Mouse (Mus musculus) kidney, postnatal 10 days (tissue): ENCODE data around the gene Slc12a6.

ENCODE experiments used
- DNase-seq: peaks from one replicate; pipeline ENCODE4 v3.0.0; 2021; ENCODE audit warnings: mixed read lengths

Gene Slc12a6

GRCm38 (mm10) chr2:112265448-112266241 is at the start of gene Slc12a6:
Gene Slc12a6 (plus strand): TSS chr2:112265825.
- peak; percentile 96 for DNase-seq

DNA sequence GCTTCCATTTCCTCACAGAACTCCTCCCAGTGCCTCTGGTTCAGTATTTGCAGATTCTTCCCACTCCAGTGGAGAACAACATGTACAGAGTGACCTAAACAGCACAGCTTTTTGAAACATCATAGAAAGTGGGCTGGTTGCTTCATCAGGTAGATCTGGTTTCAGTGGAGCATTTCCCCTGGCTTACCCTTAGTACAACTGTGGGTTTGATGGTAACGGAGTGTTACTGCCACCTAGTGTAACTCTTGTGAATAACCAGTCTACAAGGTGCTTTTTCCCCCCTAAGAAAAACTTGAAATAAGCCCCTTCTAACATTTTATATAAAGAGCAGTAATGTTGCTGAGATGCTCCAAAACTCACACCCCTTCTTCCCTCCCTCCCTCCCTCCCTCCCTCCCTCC is 49.6 kb upstream of the Slc12a6 start:
- DNase-seq, result peak; percentile 9

DNA sequence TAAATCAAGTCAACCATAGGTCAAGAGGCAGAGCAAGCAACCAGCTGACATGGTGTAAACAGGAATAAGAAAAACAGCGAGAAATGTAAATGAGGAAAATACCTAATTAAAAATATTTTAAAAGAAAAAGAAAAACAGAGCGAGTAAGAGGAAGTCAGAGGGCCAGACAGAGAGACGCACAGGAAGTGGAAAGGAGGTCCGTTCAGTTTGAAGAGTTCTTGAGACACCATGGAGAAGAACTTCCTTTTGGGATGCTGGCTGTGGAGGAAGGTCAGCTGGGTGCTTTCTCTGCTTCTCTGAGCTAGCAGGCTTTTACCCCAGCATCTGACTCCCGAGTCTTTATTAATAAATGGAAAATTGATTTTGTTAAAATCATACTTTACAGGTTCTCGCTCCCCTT is 48.0 kb upstream of the Slc12a6 start:
- no peak for DNase-seq

DNA sequence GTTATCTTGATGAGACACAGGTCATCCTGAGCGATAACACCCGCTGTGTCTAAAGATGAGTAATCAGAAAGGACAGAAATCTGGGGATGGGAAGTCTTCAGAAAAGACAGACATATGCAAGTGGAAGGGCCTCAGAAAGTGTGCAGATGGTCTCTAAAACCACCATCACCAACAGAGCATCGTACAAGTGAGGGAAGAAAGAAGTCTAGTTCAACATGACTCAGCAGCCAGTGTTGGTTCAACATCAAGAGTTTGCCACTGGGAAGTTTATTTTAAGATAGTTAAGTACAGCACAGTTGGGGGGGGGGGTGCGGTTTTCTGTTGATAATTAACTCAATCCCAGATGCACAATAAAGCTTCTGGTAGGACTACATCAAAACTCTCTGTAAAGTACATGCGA is 44.7 kb upstream of the Slc12a6 start:
- no peak for DNase-seq

GRCm38 (mm10) chr2:112222607-112223006 is 43.0 kb upstream of the Slc12a6 start:
- no peak for DNase-seq

GRCm38 (mm10) chr2:112224356-112224755 is 41.3 kb upstream of the Slc12a6 start:
- DNase-seq, result no peak

GRCm38 (mm10) chr2:112232623-112233022 is 33.0 kb upstream of the Slc12a6 start:
- no peak for DNase-seq

DNA sequence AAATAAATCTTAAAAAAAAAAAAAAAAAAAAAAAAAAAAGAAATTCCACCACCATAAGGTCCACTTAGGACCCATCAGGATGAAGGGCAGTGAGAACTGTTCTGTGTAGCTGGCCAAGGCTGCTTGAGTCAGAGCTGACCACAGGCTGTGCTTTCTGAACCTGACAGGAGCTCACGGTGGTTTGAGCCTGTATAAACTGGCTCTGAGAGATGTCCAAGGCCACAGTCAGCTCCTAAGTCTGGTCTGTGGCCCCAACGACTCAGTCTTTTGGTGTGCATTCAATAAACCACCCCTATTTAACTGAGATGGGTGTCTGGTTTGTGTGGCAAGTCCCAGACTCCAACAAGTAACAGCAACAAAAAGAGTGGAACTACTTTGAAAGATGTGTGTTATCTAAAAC is 29.0 kb upstream of the Slc12a6 start:
- DNase-seq, result no peak

DNA sequence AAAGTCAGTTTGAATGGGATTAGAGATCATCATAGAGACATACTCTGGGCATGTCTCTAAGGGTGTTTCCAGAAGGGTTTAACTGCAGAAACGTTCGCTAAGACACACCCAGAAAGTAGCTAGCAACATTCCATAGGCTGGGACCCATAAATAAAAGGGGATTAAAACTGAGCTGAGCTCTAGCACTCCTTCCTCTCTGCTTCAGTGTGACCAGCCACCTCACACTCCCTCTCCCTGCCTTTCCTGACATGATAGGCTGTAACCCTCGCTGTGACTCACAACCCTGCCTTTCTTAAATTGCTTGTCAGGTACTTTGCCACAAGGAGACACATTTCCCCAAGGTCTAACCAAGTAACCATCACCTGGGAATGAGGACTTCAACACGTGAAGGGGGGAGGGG is 27.6 kb upstream of the Slc12a6 start:
- DNase-seq, result no peak

GRCm38 (mm10) chr2:112239212-112239934 is 26.3 kb upstream of the Slc12a6 start, which contains the start of gene Lpcat4:
Gene Lpcat4 (plus strand): TSS chr2:112239468.
- DNase-seq, result peak; percentile 93

GRCm38 (mm10) chr2:112239935-112240721 is 25.5 kb upstream of the Slc12a6 start:
- peak; percentile 39 for DNase-seq

- DNase-seq, result no peak
Measured at GRCm38 (mm10) chr2:112241787-112242186, 23.8 kb upstream of the Slc12a6 start.

DNA sequence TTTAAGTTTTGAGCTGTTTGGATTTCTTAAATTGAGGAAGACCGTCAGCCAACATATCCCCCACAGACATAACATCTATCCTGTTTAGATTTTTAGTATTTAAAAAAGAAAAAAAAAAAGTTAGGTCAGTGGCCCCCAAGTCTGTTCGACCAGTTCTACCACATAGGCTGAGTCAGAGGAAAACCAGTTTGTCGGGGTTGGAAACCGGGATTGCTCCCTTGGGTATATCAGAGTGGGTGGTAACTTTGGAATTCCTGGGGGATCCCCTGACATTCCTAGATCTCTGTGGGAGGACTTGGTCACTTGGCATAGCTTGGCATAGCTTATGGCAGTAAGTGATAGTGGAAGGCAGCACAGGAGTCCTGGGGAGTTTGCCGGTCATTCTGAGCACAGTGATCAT is 20.3 kb upstream of the Slc12a6 start:
- no peak for DNase-seq

DNA sequence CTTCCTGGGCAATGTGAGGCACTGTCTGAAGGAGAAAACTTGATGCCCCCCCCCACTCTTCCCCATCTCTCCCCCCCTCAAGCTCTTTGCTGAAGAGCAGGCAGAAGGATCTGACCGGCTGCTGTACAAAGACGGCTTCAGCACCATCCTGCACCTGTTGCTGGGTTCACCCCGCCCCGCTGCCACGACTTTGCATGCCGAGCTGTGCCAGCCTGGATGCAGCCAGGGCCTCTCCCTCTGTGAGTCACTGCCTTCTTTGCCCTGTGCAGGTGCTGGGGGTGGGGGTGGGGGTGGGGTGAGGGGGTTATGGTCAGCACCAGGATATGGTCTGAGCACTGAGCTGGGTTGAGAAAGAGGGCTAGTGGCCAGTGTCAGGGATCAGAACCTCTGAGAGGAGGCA is 19.4 kb upstream of the Slc12a6 start:
- DNase-seq, result no peak

- DNase-seq, result no peak
Measured at GRCm38 (mm10) chr2:112247323-112247722, 18.3 kb upstream of the Slc12a6 start.

DNA sequence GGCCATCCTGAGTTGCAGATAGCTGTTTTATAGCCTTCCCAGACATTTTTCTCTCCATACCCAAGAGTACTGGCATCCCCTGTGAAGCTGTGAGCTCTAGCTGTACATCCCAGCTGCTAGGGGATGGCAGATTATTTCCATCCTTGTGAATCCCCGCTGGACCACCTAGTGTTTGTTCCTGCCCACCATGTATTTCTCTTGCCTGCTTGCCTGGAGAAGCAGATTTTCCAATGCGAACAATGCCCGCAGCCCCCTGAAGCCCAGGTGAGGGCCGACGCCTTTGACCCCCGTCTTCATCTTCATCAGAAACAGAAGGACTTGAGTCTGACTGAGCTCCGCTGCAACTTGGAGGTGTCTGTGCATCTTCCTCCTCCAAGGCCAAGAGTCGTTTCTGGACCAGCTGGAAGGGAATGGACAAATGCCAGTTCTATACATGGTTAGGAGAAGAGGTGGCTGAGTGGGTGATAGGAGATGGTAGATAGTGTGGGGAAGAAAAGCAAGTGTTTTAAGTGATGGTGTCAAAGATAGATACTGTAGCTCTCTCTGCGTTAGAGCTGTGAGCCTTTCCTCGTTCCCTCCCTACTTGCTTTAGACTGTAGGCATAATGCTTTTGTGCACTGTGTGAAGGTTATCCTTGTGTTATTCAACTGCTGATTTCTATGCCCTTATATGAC is 15.7 kb upstream of the Slc12a6 start:
- no peak for DNase-seq

DNA sequence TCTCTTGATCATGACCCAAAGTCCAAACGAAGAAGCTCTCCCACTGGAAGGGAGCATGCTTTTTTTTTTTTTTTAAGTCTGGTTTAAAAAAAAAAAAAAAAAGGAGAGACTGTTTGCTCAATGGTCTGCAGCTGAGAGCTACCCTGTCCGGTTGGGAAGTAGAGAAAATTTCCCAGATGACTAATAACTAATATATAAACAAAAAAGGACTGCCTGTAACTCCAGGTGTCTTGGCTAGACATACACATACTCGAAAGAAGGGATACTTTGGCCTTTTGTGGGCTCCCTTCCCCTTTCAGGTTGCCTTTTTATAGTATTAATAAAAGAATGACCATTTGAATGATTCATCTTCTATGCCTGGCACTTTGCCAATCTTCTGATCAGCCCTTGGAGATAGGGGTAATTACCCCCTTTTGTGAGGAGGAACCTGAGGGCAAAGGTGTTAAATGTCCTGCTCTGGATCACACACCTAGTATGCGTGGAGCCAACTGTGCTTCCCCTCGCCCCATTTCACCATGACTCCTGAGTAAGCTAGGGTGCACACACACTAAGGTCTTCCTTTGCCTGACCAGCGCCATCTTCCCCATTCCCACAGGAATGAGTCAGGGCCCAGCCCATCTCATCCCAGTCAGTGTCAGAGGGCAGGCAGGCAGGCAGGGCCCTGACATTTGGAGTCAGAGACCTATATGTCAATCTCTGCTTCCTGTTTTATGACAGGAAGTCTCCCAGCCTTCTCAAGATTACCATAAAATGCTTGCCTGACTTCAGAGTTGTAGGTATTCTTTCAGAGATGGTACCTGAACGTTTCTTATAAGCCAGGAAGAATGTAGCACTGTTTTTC is 10.7 kb upstream of the Slc12a6 start:
- no peak for DNase-seq

GRCm38 (mm10) chr2:112259241-112259962 is 6.2 kb upstream of the Slc12a6 start, which contains the start of gene Nutm1:
Gene Nutm1 (minus strand): TSS chr2:112259291.
- peak; percentile 25 for DNase-seq

GRCm38 (mm10) chr2:112261748-112262653 is 3.6 kb upstream of the Slc12a6 start, which contains the start of gene Nop10:
Gene Nop10 (plus strand): TSS chr2:112261926.
- DNase-seq, result peak; percentile 88

DNA sequence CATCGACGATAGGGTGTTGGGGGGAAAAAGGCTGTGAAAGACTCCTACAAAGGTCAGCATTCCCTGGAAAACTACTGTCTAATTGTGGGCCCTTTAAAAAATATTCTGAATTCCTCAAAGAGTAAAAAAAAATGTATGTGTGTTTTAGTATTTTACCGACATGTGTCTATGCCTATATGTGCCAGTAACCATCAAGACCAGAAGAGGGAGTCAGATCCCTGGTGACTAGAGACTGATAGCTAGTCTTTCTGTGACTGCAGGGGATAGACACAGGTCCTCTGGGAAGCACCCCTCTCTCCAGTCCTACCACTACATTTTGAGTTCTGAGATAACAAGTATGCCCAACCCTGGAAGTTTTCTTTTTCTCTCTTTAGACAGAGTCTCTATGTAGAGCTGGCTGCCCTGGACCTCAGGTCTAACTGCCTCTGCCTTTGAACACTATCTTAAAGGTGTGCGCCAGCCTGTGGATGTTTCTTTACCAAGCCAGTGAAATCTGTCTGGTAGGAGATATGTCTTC is 2.8 kb upstream of the Slc12a6 start:
- no peak for DNase-seq
